Mouse (Mus musculus) liver, adult 2 months (tissue): ENCODE results near the gene Caprin2. TPM values are rescaled to one million over a fixed set of nuclear protein-coding genes. Genes with fewer than 3 reads are reported as not detected.
"Not testable (repeated sequence)": the region's sequence is repeated elsewhere in the genome, so short reads cannot be mapped to it uniquely, and the experiment has no call there.

Experiments used
- DNase-seq: peaks from one replicate; pipeline ENCODE4 v3.0.0-alpha.2; 2011; ENCODE audit warnings: low read depth, low spot score; ENCODE audit errors: extremely low read depth
- H3K27ac ChIP-seq: fragments of 200-500 bp; replicated peaks from 2 replicates; pipeline ENCODE4 v1.5.1; 2012; ENCODE audit warnings: low read depth, mild to moderate bottlenecking, control low read depth, inconsistent platforms, low read length; ENCODE audit not compliant: insufficient read depth
- H3K27me3 ChIP-seq: fragments of 200-500 bp; 2 replicates; pipeline ENCODE4 v1.6.1; 2012; ENCODE audit warnings: mild to moderate bottlenecking, moderate library complexity, low read length, inconsistent platforms; ENCODE audit not compliant: control insufficient read depth, insufficient read depth
- H3K36me3 ChIP-seq: fragments of 200-500 bp; 2 replicates; pipeline ENCODE4 v1.6.1; 2012; ENCODE audit warnings: low read length, inconsistent platforms; ENCODE audit not compliant: control insufficient read depth, insufficient read depth
- H3K4me1 ChIP-seq: fragments of 200-500 bp; 2 replicates; pipeline ENCODE4 v1.6.1; 2011; ENCODE audit warnings: low read length; ENCODE audit not compliant: control insufficient read depth, insufficient read depth
- H3K4me3 ChIP-seq: fragments of 200-500 bp; 2 replicates; pipeline ENCODE4 v1.5.1; 2011; ENCODE audit warnings: low read depth, mild to moderate bottlenecking, control low read depth, low read length, moderate library complexity; ENCODE audit not compliant: insufficient read depth
- H3K79me2 ChIP-seq: fragments of 200-500 bp; 2 replicates; pipeline ENCODE4 v1.6.1; 2012; ENCODE audit warnings: inconsistent platforms, mild to moderate bottlenecking, low read length, moderate library complexity; ENCODE audit not compliant: control insufficient read depth, insufficient read depth
- H3K9ac ChIP-seq: fragments of 200-500 bp; 2 replicates; pipeline ENCODE4 v1.6.1; 2012; ENCODE audit warnings: low read depth, mild to moderate bottlenecking, control low read depth, inconsistent platforms, low read length
- CTCF ChIP-seq: fragments of 200-500 bp; IDR thresholded peaks from 2 replicates; pipeline ENCODE4 v1.5.1; 2011; ENCODE audit warnings: low read depth, low read length, control low read depth
- POLR2A ChIP-seq: fragments of 200-500 bp; IDR thresholded peaks from 2 replicates; pipeline ENCODE4 v1.6.1; 2011; ENCODE audit warnings: low read length, control low read depth; ENCODE audit not compliant: insufficient read depth; ENCODE audit errors: extremely low read depth
- WGBS: fragments of 180-500 bp; shearing (Covaris S2); methylation state at CpG from one replicate; pipeline ENCODE4 v1.1.7; 2018; 5-methylcytosine and 5-hydroxymethylcytosine counted together
- polyA plus RNA-seq: library from polyadenylated mRNA; depleted of rRNA; stranded (reverse); fragments of >200 nt; gene quantifications from 2 replicates; pipeline ENCODE4 v1.2.3, GENCODE M21; 2012
- total RNA-seq: library from RNA; depleted of rRNA; stranded (reverse); fragments of >200 nt; gene quantifications from 2 replicates; pipeline ENCODE4 v1.2.3, GENCODE M21; 2014

Caprin2 gene
- total and polyA plus RNA-seq, 2 experiments = 3.6 to 4.1 TPM

DNA sequence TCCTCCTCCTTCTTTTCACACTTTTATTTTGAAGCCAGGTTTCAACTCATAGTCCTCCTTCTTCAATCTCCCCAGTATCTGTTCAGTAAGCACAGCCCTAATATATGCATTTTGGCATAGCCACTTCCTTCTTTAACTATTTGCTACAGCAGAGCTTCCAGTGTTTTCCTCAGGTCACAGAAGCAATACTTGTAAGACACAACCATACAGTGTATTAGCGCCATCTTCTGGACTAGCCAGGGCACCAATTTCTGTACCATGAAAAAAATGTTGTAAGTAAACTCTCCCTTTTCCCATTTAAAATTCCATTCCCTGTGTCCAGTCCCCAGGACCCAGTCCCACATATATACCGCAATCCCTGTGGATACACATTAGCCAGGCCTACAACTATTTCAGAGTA lies 17.9 kb upstream of the Caprin2 start:
- no peaks in the 10 kb centered on the region for H3K79me2 ChIP-seq
- DNase-seq = peak; percentile 64
- WGBS = 2% methylated on average over 2 of the region's 2 CpGs

DNA sequence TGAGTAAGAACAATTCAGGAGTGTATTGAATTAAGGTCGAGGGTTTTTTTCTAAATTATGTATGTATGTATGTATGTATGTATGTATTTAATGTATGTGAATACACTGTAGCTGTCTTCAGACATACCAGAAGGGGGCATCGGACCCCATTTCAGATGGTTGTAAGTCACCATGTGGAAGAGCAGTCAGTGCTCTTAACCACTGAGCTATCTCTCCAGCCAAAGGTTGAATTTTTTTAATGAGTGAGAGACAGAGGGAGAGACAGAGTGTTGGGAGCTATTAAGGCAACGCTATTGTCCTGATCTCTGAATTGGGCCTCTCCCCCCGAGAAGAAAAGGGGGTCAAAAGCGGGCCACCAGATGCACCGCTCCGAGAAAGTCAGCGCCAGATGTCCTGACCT lies 15.9 kb upstream of the Caprin2 start:
- H3K36me3 ChIP-seq, H3K79me2 ChIP-seq, H3K27me3 ChIP-seq, DNase-seq, H3K4me3 ChIP-seq, H3K9ac ChIP-seq, H3K4me1 ChIP-seq, H3K27ac ChIP-seq: not testable (repeated sequence)
- 83% methylated on average over 8 of the region's 8 CpGs for WGBS

More for the DNA sequence above, 17.9 kb upstream of the Caprin2 start:
- Histone ChIP-seq H3K9ac (no peak overlapping the region), H3K36me3 (no peaks in the 10 kb centered on the region), H3K27me3 (no peaks in the 10 kb centered on the region), H3K4me3 (no peak overlapping the region), H3K27ac (no peak overlapping the region), H3K4me1 (no peaks in the 10 kb centered on the region)
- TF ChIP-seq CTCF (peak; percentile 60), POLR2A (no peak)

DNA sequence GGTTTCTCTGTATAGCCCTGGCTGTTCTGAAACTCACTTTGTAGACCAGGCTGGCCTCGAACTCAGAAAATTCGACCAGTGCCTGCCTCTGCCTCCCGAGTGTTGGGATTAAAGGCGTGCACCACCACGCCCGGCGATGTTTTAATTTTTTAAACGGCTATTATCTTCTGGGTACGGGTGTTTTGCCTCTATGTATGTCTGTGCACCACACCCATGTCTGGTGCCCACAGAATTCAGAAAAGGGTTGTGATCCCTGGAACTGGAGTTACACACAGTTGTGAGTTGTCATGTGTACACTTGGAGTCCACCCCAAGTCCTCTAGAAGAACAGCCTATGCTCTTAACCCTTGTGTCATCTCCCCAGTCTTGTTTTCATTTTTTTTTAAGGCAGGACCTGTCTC lies 10.9 kb upstream of the Caprin2 start:
- 93% methylated on average over 9 of the region's 9 CpGs for WGBS
- H3K4me3 ChIP-seq = no peak overlapping the region
- TF ChIP-seq CTCF (no peak), POLR2A (no peak)
- H3K27ac ChIP-seq = no peak overlapping the region
- H3K36me3 ChIP-seq = no peaks in the 10 kb centered on the region
- H3K4me1 ChIP-seq = no peaks in the 10 kb centered on the region
- DNase-seq = no peak
- H3K27me3 ChIP-seq = no peaks in the 10 kb centered on the region
- no peaks in the 10 kb centered on the region for H3K79me2 ChIP-seq
- no peak overlapping the region for H3K9ac ChIP-seq

DNA sequence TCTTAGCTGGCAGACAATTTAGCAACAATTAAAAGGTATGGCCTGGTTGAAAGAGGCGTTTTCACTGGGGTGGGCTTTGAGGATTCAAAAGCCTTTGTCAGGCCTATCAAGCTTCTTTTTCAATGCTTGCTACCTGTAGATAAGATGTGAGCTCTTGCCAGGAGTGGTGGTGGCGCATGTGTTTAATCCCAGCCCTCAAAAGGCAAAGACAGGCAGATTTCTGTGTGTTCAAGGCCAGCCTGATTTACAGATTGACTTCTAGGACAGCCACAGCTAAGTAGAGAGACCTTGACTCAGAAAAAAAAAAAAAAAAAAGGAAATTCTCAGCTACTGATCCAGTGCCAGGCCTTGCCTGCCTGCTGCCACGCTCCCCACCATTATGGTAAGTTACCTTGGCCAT lies 6.7 kb upstream of the Caprin2 start:
- no peaks in the 10 kb centered on the region for H3K4me1 ChIP-seq
- WGBS = 96% methylated on average over 3 of the region's 3 CpGs
- TF ChIP-seq CTCF (no peak), POLR2A (no peak)

DNA sequence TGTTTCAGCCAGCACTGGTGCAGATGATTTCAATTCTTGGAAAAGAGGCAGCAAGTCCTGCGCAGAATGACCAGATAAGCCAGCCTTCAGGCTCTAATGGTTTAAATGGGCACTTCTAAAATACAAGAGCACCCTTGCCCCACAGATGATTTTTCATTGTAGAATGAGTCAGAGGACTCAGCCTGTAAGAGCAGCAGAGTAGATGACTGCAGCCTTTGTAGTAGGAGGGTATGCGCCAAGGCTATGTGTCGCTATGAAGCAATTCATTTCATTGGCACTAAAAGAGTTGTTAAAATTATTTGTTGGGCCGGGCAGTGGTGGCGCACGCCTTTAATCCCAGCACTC lies 442 bp upstream of the Caprin2 start:
- Histone ChIP-seq H3K4me3 (peak overlapping the region; percentile 80), H3K27me3 (no peaks in the 10 kb centered on the region), H3K79me2 (no peaks in the 10 kb centered on the region), H3K9ac (peak overlapping the region; percentile 47; the same call in 1 of the 2 replicates), H3K27ac (no peak overlapping the region), H3K36me3 (no peaks in the 10 kb centered on the region), H3K4me1 (no peaks in the 10 kb centered on the region)
- TF ChIP-seq CTCF (no peak), POLR2A (no peak)
- DNase-seq = no peak
- WGBS = 53% methylated on average over 6 of the region's 6 CpGs

More for the DNA sequence above, 6.7 kb upstream of the Caprin2 start:
- DNase-seq = no peak
- Histone ChIP-seq H3K9ac (no peak overlapping the region), H3K27me3 (no peaks in the 10 kb centered on the region), H3K36me3 (no peaks in the 10 kb centered on the region), H3K79me2 (no peaks in the 10 kb centered on the region), H3K27ac (no peak overlapping the region), H3K4me3 (no peak overlapping the region)

DNA sequence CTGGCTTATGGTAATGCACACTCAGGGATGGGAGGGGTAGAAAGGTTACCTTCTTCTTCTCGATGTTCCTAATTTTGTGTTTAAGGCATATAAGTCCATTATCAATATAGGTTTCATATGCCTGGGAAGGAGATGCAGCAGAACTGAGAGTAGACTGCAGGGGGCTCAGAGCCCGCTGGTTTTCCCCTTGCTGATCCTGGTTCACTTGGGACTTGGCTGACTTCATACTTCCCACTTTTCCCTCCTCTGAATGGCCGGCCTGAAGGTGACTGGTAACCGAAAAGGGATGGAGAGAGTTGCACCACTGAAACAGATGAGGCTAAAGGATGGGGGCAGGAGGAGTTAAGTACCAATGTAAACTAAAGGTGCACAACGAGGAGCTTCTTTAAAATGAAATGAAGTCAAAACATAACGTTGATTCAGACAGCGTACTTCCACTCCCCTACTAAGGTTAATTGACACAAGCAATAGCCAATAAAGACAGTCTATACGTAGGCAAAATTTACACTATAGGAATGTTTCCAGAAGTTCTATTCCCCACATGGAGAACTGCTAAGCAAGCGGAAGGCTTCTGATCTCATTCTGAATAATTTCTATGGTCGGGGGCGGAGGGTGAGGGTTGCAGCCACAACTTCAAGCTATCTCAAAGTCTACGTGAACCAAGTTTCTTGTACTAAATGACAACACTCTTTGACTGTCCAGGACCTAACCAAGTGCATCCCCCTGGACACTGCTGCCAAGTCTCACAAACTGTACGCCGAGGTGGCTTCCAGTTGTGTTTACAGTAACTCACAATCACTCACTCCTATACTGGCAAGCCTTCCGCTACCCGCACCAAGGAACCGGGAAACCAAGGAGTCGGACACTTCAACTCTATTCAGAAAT lies 907 bp downstream of the Caprin2 start:
- H3K36me3 ChIP-seq = no peaks in the 10 kb centered on the region
- TF ChIP-seq POLR2A = no peak
- TF ChIP-seq CTCF = no peak
- peak overlapping the region; percentile 80 for H3K9ac ChIP-seq
- no peak overlapping the region for H3K27ac ChIP-seq
- no peaks in the 10 kb centered on the region for H3K4me1 ChIP-seq
- no peaks in the 10 kb centered on the region for H3K27me3 ChIP-seq
- DNase-seq = no peak
- no peaks in the 10 kb centered on the region for H3K79me2 ChIP-seq
- H3K4me3 ChIP-seq = peak overlapping the region; percentile 80
- 28% methylated on average over 18 of the region's 18 CpGs for WGBS
